Mouse (Mus musculus): ENCODE data around the gene Gpr176.

The Gpr176 gene

DNA sequence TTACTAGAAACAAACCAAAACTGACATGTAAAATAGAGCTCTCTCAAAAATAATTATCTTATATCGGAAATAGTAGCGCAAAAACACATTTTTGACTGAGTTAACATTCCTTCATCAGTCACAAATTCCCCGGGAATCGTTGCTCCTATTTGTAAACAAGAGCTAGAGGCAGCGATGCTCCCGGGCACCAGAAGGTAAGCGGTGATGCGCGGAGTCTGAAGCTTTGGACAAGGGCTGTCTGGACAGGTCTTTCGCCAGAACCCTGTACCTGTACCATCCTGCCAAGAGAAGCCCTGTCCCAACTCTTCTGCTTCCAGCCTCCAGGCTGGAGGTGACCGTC, 688 bp downstream of the Gpr176 start:
- 6% methylated on average over 11 of the region's 11 CpGs for whole genome bisulfite sequencing

DNA sequence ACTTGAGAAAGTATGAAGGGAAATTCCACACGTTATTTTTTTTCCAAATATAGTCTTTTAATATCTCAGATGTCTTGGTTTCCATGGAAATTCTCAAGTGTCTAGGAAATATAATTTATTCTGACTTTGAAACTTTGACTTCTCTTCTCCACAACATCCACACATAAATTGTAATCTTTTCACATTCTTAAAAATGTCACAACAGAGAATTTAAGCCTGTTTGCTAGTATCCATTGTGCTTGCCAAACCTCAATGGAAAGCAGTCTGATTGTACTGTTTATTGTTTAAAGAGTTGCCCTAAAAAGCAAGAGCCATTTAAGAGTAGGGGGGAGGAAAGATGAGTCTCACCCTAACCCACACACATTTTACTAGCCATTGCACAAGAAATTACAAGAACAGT, 1.4 kb downstream of the Gpr176 start:
- 31% methylated on average over 1 of the region's 1 CpGs for WGBS

DNA sequence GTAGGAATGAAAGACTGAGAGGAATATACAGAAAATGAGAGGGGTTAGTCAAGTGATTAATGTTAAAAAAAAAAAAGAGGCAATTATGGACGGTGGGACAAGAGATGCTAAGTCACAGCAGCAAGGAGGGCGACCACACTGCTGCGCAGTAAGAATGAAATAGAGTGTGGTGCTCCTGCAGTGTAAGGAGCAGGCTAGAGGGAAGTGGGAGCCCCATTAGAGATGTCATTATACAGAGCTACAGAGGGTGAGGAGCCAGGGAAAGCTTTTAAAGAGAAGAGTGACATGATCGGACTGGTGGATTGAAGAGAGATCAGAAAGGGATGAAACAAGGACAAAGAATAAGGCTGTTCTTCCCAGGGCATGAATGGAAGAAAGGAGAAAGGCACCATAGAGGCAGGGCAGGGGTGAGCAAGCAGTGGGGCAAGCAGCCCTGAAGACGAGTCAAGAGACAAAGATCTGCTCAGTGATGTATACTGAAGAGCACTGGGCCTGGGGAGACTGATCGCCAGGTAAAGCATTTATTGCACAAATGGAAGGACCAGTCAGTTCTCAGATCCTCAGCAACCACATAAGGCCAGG, 18.0 kb downstream of the Gpr176 start:
- WGBS: 80% methylated on average over 6 of the region's 6 CpGs

DNA sequence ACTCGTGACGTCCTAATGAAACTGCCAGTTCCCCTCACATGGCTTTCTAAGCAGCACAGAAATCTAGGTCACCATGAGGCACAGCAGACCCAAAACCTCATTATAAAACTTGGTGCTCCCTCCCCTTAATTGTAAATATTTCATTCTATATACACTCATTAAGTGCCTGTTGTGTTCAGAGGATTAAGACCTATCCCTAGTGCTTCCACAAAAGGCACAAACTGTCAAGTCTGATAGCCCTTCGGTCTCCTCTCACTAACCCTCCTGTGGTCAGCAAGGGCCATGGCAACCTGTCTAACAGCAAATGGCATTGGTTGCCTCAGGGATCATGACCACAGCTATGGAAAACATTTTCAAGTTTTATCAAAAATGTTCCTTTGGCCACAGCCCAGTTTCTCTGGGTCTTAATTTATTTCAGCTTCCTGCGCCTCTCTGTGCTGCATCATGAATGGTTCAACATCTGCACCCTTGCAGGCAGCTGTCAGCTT, 19.3 kb downstream of the Gpr176 start:
- WGBS: 73% methylated on average over 4 of the region's 4 CpGs

DNA sequence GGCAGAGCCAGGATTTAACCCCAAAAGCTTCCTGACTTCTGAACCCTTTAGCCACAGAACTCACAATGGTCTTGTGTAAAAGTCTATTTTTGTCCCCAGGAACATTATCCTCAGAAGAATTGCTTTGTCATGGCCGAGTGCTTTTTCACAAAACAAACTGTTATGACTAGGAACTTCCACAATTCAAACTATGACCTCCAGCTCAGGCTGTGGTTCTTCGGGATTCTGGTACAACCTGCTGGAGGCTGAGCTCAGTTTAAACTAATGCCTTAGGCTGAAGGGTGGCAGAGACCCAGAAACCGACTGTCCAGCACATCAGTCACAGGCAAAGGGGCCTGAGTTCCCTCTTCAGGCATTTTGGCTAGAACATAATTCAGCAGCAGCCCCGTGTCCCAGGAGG, 19.7 kb downstream of the Gpr176 start:
- WGBS: 57% methylated on average over 4 of the region's 4 CpGs

DNA sequence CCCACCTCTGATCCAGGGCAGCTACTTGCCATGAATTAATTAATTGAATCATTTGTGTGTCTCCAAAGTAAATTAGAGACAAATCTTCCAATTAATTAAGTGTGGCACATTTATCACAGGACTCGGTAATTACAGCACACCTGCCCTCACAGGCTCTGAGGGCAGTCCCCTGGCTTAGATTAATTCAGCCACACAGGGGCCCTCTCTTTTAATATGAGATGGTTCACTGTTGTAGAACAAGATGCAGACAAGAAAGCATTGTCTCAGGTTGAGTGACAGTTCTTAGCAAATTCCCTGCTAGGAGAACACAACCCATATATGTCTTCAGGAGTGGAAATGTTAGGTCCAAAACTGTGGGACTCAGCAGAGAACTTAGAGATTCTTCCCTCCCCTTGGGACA, 27.7 kb downstream of the Gpr176 start:
- 89% methylated on average over 1 of the region's 1 CpGs for WGBS

DNA sequence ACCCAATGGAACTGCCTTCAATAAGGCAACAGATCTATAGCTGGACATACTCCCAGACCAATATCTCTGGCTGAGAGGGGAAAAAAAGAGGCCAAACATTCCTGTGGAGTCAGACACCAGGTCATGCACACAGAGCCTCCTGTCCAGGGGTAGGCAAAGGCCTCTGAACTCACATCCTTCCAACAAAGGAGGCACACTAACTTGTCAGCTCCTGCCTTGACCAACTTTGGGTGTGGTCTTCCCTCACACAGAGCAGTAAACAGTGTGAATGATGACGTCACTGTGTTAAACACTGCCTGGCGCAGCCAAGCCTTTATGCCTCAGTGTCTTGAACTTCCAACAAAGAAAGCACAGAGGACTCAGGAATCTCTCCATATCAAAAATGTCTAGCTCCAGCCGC, 29.3 kb downstream of the Gpr176 start:
- WGBS: 74% methylated on average over 3 of the region's 3 CpGs

DNA sequence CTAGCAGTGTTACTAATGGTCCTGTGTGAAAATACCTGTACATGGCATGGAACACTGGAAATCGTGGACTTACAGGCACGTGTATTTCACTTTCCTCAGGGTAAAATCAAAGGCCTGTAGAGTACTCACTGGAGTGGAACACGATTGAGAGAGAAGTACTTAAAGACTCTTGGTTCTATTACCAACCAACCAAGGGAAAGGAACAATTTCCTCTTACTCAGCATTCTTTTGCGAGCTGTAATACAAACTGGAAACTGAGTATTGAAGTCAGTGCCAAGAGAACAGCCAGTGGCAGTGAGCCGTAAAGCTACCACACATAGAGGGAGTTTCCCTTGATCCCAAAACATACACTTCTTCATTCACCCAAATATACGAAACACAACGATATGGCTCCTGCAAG, 31.9 kb downstream of the Gpr176 start:
- WGBS: 81% methylated on average over 7 of the region's 7 CpGs

DNA sequence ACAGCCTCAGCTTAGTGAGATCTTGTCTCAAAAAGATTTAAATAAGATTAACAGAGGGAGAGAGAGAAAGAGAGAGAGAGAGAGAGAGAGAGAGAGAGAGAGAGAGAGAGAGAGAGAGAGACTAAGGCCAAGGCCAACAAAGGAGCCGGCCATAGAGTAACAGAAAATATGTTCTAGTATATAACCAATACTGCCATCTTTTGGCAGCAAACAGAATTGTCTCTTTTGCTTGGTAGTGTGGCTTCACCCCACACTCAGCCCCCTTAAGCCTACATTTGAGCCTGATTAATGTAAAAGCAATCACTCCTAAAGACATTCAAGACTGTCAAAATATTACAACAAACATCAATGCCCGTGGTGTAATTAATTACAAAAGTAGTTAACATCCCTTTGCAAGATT, 37.1 kb downstream of the Gpr176 start:
- 51% methylated on average over 2 of the region's 2 CpGs for WGBS

DNA sequence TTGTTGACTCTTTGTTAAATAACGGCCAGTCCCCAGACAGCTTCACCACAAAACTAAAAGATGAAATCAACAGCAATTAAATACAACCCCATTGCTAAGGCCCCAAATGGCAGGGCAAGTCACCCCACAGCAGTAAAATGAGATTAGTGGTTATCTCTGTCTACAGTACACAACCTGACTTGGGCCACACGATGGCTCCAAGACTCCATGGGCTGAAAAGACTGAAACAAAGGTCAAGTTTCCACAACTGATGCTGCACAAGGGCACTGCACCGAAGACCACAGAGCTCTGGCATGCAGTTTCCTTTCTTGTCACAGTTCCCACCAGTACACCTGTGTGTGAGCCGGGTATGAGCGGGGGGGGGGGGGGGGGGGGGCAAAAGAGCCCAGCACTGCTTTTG, 50.6 kb downstream of the Gpr176 start:
- 52% methylated on average over 4 of the region's 5 CpGs for WGBS

DNA sequence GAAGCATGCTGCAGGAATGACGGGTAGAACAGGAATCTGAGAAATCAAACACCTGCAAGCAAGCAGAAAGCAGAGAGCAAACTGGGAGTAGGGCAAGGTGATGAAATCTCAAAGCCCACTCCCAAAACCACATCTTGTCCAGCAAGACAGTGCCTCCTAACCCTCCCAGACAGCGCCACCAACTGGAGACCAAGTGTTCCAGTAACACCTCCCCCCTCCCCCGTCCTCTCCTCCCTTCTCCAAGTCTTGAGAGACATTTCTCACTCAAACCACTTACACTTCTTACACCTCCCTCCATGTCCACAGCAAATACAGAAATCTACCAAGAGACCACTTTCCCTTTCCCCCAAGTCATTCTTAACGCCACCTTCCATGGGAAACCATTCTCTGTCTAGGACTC, 51.4 kb downstream of the Gpr176 start:
- 89% methylated on average over 4 of the region's 4 CpGs for WGBS

DNA sequence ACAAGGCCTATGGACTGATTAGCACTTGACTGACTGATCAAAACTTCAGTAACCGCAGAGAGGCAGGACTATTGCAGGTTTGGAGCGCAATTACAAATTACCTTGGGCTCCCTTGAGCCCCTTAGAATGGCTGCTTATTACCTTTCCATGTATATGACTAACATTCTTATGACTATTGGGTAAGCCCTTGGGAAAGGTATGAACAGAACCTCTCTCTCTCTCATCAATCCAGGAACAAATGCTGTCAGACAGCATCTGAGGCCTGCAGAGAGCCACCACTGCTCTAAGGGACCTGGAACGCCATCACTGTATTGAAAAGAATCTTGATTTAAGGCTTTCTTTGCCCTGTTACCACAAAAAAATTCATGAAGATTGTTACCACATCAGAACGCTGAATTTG, 52.1 kb downstream of the Gpr176 start:
- 94% methylated on average over 4 of the region's 4 CpGs for WGBS

DNA sequence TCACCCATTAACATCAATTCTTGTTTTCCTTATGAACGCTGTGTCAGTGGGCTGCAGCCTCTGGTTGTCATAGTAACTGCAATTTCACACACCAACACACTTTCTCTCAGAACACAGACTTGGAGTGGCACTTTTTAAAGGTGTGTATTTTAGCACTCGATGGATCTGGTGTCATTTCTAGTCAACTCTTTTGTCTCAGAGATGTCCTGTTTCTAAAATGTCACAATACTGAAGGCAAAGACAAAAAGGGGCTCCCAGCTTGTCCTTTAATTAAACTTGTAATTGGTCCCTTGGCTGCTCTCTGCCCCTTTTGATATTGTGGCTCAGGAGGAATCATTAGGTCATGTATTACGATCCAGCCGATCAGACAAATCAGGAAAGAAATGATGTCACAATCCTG, 52.7 kb downstream of the Gpr176 start:
- WGBS: 50% methylated on average over 4 of the region's 4 CpGs

DNA sequence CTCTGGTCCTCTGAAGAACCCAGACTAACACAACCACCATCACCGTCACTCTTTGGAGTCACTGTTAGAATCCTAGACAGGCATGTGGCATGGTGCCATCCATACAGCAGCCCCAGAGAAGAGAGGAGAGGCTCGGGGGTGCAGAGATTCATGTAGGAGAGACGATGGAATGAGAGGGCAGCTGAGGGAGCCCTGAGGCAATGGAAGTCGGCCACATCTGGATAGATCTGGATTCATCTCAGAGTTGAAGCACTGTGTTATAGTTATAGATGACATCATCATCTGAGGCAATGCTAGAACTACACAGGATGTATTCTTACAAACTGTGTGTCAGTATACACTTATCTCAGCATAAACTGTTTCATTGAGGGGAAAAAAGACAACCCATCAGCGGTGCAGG, 54.0 kb downstream of the Gpr176 start:
- WGBS: 57% methylated on average over 5 of the region's 5 CpGs

DNA sequence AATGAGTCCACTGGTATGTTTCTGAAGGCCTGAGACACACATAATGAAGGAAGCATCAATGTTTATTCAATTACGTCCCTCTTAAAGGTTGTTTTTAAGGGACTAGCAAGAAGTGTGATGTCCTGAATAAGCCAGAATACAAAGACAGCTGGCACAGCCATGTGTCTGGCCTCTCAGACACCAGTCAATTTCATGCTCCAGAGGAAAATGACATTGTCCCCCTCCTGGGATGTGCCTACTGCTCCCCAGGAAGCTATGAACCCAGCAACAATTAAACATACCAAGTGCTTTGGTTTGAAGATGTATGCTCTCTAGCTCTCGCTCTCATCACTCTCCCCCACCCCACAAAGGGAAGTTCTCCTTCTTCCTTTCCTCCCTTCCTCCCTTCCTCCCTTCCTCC, 56.3 kb downstream of the Gpr176 start:
- 76% methylated on average over 2 of the region's 2 CpGs for WGBS

DNA sequence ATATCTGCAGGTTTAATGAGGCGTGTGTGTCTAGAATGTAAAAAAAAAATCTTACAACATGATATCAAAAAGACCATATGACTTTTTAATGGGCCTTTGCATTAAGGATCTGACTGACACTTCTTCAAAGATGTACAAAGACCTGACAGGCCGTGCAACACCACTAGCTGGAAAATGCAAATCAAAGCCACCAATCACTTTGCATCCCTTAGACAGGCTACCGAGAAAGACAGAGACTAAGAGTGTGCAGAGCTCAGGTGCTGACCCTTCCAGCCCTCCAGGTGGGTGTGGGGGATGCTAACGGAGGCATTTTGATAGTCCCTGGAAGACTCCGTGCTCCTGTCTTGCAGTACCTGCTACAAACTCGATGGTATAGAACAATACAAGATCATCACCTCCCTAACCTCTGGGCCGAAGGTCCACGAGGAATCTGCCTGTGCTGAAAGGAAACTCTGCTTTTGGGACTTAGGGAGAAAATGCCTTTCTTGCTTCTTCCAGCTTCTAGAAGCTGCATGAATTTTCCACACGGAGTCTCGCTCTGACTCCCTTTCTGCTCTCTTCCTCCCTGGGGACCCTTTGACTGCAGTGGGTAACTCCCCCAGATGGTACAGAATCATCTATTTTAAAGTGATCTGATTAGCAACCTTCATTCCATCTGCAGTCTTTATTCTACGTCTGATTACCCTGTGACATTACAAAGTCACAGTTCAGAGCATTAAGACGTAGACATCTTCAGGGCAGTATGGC, 57.4 kb downstream of the Gpr176 start:
- 92% methylated on average over 12 of the region's 12 CpGs for WGBS

DNA sequence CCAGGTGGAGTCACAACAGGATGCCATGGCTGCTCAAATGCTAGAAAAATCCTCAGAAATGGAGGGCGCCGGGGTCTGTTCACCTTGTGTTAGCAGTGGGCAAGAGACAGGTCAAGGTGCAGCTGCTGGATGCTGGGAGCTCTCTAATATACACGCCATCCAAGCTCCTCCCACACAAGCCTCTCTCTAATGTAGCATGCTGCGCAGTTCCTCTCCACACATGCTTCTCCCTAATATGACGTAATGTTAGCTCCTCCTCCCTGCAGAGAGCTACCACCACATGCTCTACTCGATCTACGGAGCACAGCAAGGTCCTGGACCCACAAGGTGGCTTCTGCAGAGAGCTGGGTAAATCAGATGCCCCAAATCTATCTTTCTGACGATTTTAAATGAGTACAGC, 65.7 kb downstream of the Gpr176 start:
- 75% methylated on average over 8 of the region's 8 CpGs for WGBS

DNA sequence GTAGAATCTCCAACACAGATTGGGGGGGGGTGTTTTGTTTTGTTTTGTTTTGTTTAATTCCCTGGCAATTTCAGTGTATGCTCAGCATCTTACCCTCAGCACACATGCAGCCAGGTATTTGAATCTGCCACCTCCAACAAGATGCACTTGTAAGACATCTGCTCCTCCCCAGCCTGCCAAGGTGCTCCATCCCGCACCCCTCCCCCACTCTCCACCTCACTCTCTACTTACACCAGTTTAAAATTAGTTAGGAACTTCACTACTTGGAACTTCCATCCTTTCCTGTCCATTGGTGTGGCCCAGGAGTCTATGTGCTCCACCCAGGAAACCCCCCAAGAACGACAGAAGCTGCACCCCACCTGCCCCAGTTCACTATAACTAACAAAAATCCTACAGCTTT, 66.3 kb downstream of the Gpr176 start:
- WGBS: 75% methylated on average over 2 of the region's 2 CpGs

DNA sequence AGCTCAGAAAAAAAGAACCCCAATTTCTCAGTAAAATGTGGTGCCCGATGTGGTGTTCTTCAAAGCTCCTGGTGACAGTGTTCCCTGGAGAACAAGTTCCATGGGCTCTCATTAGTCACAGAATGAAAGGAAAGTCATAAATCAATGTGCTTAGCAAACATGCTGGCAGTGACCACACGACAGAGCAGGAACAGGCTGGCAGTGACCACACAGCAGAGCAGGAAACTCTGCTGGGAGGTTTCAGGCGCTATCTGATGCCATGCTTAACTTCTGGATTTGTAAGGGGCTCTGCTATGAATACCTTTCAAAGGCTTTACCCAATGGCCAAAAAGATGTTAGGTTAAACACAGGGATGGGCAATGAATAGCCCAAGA, 66.7 kb downstream of the Gpr176 start:
- WGBS: 74% methylated on average over 3 of the region's 3 CpGs

DNA sequence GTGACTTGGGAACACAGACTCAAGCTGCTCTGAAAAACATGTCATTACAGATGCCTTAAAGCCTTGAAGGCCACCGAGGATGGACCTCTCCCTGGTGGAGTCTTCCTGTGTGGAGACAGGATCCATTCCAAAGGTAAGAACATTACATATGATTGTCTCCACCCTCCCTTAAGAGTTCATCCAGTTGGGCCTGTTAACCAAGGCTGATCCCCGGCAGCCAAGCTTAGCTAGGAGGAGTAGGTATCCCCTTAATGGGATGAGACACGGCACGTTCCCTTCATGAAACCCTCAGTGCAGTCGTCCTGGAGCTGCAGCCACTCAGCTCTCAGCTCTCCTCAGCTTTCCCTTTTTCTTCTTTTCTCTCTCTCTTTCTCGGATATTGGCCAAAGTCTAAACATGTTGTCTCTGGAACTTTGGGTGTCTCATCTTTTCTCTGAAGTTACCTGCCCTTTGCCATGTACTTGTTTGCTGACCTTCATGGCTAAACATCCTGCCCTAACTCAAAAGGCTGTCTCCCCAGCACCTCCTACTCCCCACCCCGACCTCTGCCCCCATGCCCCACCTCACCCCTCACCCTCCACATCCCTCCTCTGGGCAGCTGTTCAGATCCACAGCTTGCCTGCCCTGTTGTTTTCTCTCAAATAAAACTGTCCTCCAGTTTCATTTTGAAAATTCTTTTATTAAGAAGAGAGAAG, 67.2 kb downstream of the Gpr176 start:
- WGBS: 79% methylated on average over 7 of the region's 7 CpGs

DNA sequence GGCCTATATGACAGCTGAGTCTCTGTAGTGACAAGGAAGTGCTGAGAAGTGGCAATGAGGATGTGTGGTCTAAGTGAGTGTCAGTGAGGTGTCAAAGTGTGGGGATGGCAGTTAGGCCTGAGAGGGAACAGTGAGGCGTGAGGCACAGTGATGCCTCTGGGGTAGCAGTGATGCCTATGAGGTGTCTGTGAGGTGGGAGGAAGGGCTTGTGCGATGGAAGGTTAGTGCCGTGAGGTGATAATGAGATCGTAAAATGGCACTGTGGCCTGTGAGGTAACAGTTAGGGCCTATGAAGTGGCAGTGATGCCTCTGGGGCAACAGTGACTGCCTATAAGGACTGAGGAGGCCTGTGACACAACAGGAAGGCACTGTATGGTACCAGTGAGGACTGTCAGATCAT, 69.8 kb downstream of the Gpr176 start:
- WGBS: 89% methylated on average over 4 of the region's 4 CpGs

DNA sequence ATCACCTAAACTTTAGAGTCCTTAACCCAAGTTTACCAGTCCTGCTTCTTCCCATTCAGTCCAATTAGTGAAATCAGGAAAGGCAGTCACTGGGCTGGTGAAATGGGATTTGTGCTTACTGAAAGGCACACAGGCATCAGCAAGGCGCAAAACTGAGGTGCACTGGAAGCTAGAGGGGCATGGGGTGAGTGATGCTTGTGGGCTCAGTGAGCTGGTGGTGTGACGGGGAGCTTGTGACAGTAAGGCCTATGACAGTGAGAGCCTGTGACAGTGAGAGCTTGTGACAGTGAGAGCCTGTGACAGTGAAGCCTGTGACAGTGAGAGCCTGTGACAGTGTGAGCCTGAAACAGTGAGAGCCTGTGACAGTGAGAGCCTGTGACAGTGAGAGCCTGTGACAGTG, 71.6 kb downstream of the Gpr176 start:
- WGBS: 81% methylated on average over 2 of the region's 2 CpGs

DNA sequence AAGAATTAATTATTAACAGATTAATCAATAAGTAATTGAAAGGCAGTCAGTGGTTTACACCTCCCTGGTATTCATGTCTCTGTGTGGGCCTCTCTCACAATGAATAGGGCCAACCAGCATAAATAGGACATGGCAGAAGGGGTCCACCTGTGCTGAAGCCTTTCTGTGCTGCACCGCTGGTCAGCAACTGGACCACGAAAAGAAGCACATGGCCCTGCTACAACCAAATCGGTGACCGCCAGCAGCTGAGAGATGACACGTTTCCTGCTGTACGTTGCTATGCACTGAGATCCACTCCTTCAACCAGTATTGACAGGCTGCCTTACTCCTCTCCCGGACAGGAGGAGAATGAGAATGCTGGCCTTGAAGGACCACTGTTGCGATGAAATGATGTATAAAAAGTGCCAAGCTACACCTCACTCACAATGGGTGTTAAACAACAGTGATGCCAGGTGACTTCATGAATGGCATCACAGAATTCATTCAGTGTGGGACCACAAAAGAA, 72.1 kb downstream of the Gpr176 start:
- WGBS: 87% methylated on average over 8 of the region's 8 CpGs

All from cerebral cortex, adult 2 months (tissue).